Comparison of ENCODE assay signal across 25 mouse cellular contexts in the genomic region with DNA sequence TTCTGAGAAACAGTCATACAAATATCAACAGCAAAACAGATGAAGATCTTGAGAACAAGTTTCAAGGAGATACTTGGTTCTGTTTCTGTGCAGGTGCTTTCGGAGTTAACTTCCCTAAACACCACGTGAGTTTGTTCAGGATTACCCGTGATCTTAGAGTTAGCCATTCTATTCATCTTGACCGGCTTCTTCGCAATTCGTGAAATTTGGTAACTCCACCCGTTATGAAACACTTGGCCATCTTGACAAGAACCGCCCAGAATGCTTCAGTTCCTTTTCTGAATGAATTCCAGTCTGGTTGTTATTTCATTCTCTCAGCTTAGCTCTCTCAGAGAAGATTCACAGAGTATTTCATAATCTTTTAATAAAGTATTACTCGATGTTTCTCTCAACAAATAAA. TPM values are rescaled to one million over a fixed set of nuclear protein-coding genes. Genes with fewer than 3 reads are reported as not detected.
A peak's percentile ranks its signal among the peaks of the same experiment; 100 is the strongest.
DNase-seq lines count a peak whose midpoint lies in the region; ATAC-seq and TF ChIP-seq lines count a peak whose summit lies in the region.
"Had no signal": no experiment of that assay in that cellular context is flagged by ENCODE, and none has a peak within 500 bp of the region (broad histone marks: within the 10 kb centered on the region; RNA-seq: fewer than 3 reads in every experiment).

No protein-coding gene starts in this region.

- no peaks in the 10 kb centered on the region for H3K4me1 ChIP-seq in lung, adult 2 months (ENCODE audit: control insufficient read depth, insufficient read depth, low read length)
- H3K4me1 ChIP-seq: forebrain, embryonic 12.5 days; hindbrain, embryonic 10.5 days; midbrain, embryonic 13.5 days; neural tube, embryonic 12.5 days had no signal

- H3K4me3 ChIP-seq in lung, adult 2 months (replicated peaks; ENCODE audit: extremely low read depth, low read depth, low read length) = no peak overlapping the region
- H3K4me3 ChIP-seq: forebrain, embryonic 12.5 days; heart, embryonic 12.5 days; hindbrain, embryonic 10.5 days; liver, embryonic 13.5 days; megakaryocyte, embryonic 14.5 days; midbrain, embryonic 13.5 days; neural tube, embryonic 12.5 days had no signal

- peak; percentile 93 for ATAC-seq in megakaryocyte, adult 5-6 weeks (ENCODE audit: poor library complexity, severe bottlenecking)
- ATAC-seq: hindbrain, postnatal 0 days; intestine, embryonic 16.5 days; midbrain, embryonic 13.5 days; Patski had no signal

- no peak for TF ChIP-seq POLR2A in lung, adult 2 months (IDR thresholded peaks at IDR 0.05; ENCODE audit: borderline replicate concordance, extremely low read depth, low read depth, low read length)

- DNase-seq in adrenal gland, postnatal 14 days = peak; percentile 7
- no peak for DNase-seq in adrenal gland, adult 18-20 months (ENCODE audit: low spot score in 2 of 2)
- DNase-seq in lung, postnatal 25 days (ENCODE audit: low spot score) = peak; percentile 36
- no peak for DNase-seq in lung, adult 2 months
- DNase-seq in natural killer cell, adult 2 months (ENCODE audit: low spot score in 2 of 2) = no peak
- no peak for DNase-seq in spleen, postnatal 4 days (ENCODE audit: low spot score in 2 of 2)
- DNase-seq: cerebellum, adult 11-12 months; cerebellum, postnatal 14 days; heart, postnatal 10 days; layer of hippocampus, adult 9-11 months; liver, embryonic 13.5 days; lung, embryonic 14.5 days; right cerebral cortex, postnatal 4 days; thymus, adult 2 months; thymus, postnatal 4 days had no signal

- TF ChIP-seq CTCF in lung, adult 2 months (IDR thresholded peaks at IDR 0.05; ENCODE audit: insufficient read depth, low read length) = no peak

- 58% methylated on average over 9 of the region's 9 CpGs for WGBS in lung, adult 2 months

RNA-seq across cellular contexts. Expression of a gene that starts 50.0 kb away (rescaled TPM):
- 19.6 and 22.3 TPM in 2 replicates for total RNA-seq in adrenal gland, postnatal 14 days (2021)
- 10 to 100 TPM; 13.0 to 18.2 TPM for total RNA-seq in adrenal gland, adult 18-20 months (2021)
- 7.3 and 8.9 TPM in 2 replicates for polyA plus RNA-seq in lung, adult 2 months (2012; rRNA removed)
- 74.6 and 82.1 TPM in 2 replicates for total RNA-seq in megakaryocyte, adult 5-6 weeks (2015)
- total RNA-seq in megakaryocyte, adult 5-6 weeks (2017) = 80.8 and 83.2 TPM in 2 replicates

Comparison
In these comparisons a context has a peak if more than half of its experiments do, and no peak if none do; other contexts are left out.
1. DNase-seq: peak in adrenal gland, postnatal 14 days (single experiment) and lung, postnatal 25 days (single experiment); none in adrenal gland, adult 18-20 months (0 of 2), lung, adult 2 months (single experiment), natural killer cell, adult 2 months (0 of 2) and spleen, postnatal 4 days (0 of 2).